Comparison of ENCODE assay signal across 9 mouse cellular contexts in the genomic region with DNA sequence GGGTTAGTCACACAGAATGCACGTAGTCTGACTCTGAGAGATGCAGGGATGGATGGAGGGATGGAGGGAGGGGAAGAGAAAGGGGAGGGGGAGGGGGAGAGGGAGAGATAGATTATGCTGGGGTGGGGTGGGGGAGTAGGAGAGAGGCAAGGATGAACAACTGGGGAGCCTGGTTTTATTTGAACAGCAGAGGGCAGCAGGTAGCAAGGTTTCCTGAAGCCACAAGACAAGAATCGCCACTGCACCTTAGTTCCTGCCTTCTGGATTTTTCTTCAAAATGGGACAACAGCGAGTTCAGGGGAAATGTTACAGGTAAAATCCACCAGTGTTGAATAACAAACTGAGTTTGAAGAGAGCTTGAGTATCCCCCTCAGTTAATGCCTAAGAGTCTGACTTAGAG. TPM values are rescaled to one million over a fixed set of nuclear protein-coding genes. Genes with fewer than 3 reads are reported as not detected.
DNase-seq lines count a peak whose midpoint lies in the region; ATAC-seq lines count a peak whose summit lies in the region.
"Had no signal": no experiment of that assay in that cellular context is flagged by ENCODE, and none has a peak within 500 bp of the region (broad histone marks: within the 10 kb centered on the region; RNA-seq: fewer than 3 reads in every experiment).

No protein-coding gene starts in this region.

- no peak overlapping the region for H3K4me2 ChIP-seq in hindbrain, embryonic 14.5 days (replicated peaks)

- H3K36me3 ChIP-seq in hindbrain, embryonic 14.5 days (replicated peaks; ENCODE audit: control insufficient read depth, insufficient read depth) = no peaks in the 10 kb centered on the region

- 36% methylated on average over 3 of the region's 3 CpGs for WGBS in hindbrain, embryonic 14.5 days

- H3K27ac ChIP-seq in hindbrain, embryonic 14.5 days = no peak overlapping the region

- ATAC-seq in cerebellum, adult (ENCODE audit: insufficient number of reproducible peaks, low FRiP score, low TSS enrichment) = no peak
- ATAC-seq in hindbrain, embryonic 14.5 days (ENCODE audit: low FRiP score) = no peak

- H3K9me3 ChIP-seq in hindbrain, embryonic 14.5 days (ENCODE audit: control insufficient read depth, low read length) = no peaks in the 10 kb centered on the region

- no peak overlapping the region for H3K9ac ChIP-seq in hindbrain, embryonic 14.5 days

- no peak overlapping the region for H3K4me3 ChIP-seq in hindbrain, embryonic 14.5 days (replicated peaks; ENCODE audit: low read length)
- H3K4me3 ChIP-seq: myocyte had no signal

- peak; percentile 46 to 54 for DNase-seq in cerebellum, adult 18-20 months
- peak; percentile 31 for DNase-seq in ovary, postnatal 36 days (ENCODE audit: low spot score)
- no peak for DNase-seq in ovary, postnatal 10 days (ENCODE audit: low spot score)
- DNase-seq in cerebellum, adult 8-10 months = peak; percentile 26
- DNase-seq in hindbrain, embryonic 14.5 days (ENCODE audit: low spot score) = peak; percentile 68
- peak; percentile 32 to 58 for DNase-seq in lung, adult 18-20 months
- peak; percentile 16 to 20 for DNase-seq in thymus, postnatal 36 days

- no peaks in the 10 kb centered on the region for H3K27me3 ChIP-seq in hindbrain, embryonic 14.5 days (ENCODE audit: control insufficient read depth, insufficient read depth, low read length)

- 0 out of 2 replicates have a peak, but pooled peaks cover 5% of the 10 kb centered on the region for H3K4me1 ChIP-seq in hindbrain, embryonic 14.5 days (replicated peaks; ENCODE audit: control insufficient read depth, insufficient read depth, low read length)

RNA-seq across cellular contexts. Expression of a gene that starts 32.5 kb away (rescaled TPM):
- polyA plus RNA-seq in hindbrain, embryonic 14.5 days (2014; fragmentation: Nextera tagmentation; extraction: Ambion mirVana) = 24.2 and 28.5 TPM in 2 replicates
